21 mouse cellular contexts compared by ENCODE assay signal in the genomic region with DNA sequence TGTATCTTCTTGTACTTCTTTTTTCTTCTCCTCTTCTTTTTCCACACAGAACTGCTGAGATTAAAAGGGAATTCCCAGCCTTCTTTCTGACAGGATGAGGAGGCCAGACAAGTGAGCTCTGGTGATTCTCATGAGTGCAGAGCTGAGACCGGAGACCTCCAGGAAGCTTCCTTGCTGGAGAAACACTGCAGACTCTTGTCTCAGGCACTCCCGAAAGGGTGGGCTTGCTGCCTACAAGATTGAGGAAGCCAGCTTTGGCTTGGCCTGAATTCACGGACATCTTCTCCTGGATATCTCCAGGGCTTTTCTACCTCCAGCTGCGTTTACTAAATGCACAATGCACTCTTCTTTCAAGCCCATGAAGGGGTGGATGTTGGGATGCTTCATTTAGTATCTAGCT.
DNase-seq lines count a peak whose midpoint lies in the region; ATAC-seq and TF ChIP-seq lines count a peak whose summit lies in the region.
"Had no signal": no experiment of that assay in that cellular context is flagged by ENCODE, and none has a peak within 500 bp of the region (broad histone marks: within the 10 kb centered on the region; RNA-seq: fewer than 3 reads in every experiment).

No protein-coding gene starts in this region.

- no peak; the same call in 1 of the 2 replicates for ATAC-seq in embryonic facial prominence, embryonic 14.5 days (ENCODE audit: low read depth)
- ATAC-seq in heart, embryonic 16.5 days (replicated peaks; ENCODE audit: extremely low read depth, insufficient read depth, low FRiP score): 0 out of 2 replicates have a peak, but pooled peaks have one; percentile 52
- no peak for ATAC-seq in intestine, embryonic 15.5 days
- no peak for ATAC-seq in megakaryocyte progenitor cell, adult 5-6 weeks (replicated peaks; ENCODE audit: poor library complexity)
- ATAC-seq: forebrain, embryonic 13.5 days had no signal

- 57% methylated on average over 4 of the region's 4 CpGs for WGBS in embryonic facial prominence, embryonic 14.5 days
- WGBS in embryonic facial prominence, embryonic 10.5 days: 58% methylated on average over 4 of the region's 4 CpGs
- 54% methylated on average over 4 of the region's 4 CpGs for WGBS in heart, embryonic 16.5 days
- whole genome bisulfite sequencing in intestine, embryonic 15.5 days: 44% methylated on average over 4 of the region's 4 CpGs

- TF ChIP-seq CTCF in layer of hippocampus, adult 2 months (conservative IDR thresholded peaks at IDR 0.05): no peak

- H3K4me1 ChIP-seq in embryonic facial prominence, embryonic 14.5 days (ENCODE audit: control insufficient read depth, insufficient read depth, low read length): peaks cover 8% of the 10 kb centered on the region; the same call in 1 of the 2 replicates
- peaks cover 15% of the 10 kb centered on the region for H3K4me1 ChIP-seq in embryonic facial prominence, embryonic 10.5 days
- H3K4me1 ChIP-seq in heart, embryonic 16.5 days (ENCODE audit: control insufficient read depth, insufficient read depth, low read length): peaks cover 14% of the 10 kb centered on the region; the same call in 1 of the 2 replicates
- peaks cover 3% of the 10 kb centered on the region; the same call in 1 of the 2 replicates for H3K4me1 ChIP-seq in intestine, embryonic 15.5 days (replicated peaks)
- H3K4me1 ChIP-seq: liver, embryonic 15.5 days had no signal

- no peak overlapping the region for H3K4me2 ChIP-seq in embryonic facial prominence, embryonic 14.5 days (ENCODE audit: low read depth, low read length)
- H3K4me2 ChIP-seq in heart, embryonic 16.5 days (ENCODE audit: low read depth, low read length): no peak overlapping the region
- 0 out of 2 replicates have a peak overlapping the region, but pooled peaks have one; percentile 9 for H3K4me2 ChIP-seq in intestine, embryonic 15.5 days (replicated peaks)
- H3K4me2 ChIP-seq: forebrain, embryonic 13.5 days; hindbrain, embryonic 15.5 days; liver, embryonic 15.5 days; midbrain, embryonic 13.5 days; neural tube, embryonic 13.5 days had no signal

- peak; percentile 67 for DNase-seq in embryonic facial prominence, embryonic 14.5 days (ENCODE audit: low spot score)
- no peak for DNase-seq in embryonic facial prominence, embryonic 10.5 days (ENCODE audit: low spot score)
- DNase-seq in heart, postnatal 4 days: no peak
- no peak for DNase-seq in layer of hippocampus, adult 2 months (ENCODE audit: low spot score in 2 of 2)
- no peak for DNase-seq in layer of hippocampus, adult 9-10 months (ENCODE audit: low spot score)
- DNase-seq: adrenal gland, adult 8-10 months; cerebellum, adult 9-10 months; gastrocnemius, postnatal 10 days; heart, adult 2 months; kidney, adult 8-10 months; layer of hippocampus, postnatal 36 days; thymus, adult 18-20 months had no signal

- H3K9ac ChIP-seq in embryonic facial prominence, embryonic 14.5 days (ENCODE audit: low read depth, low read length): no peak overlapping the region
- H3K9ac ChIP-seq in heart, embryonic 16.5 days (ENCODE audit: low read length): no peak overlapping the region
- H3K9ac ChIP-seq in intestine, embryonic 15.5 days: no peak overlapping the region
- H3K9ac ChIP-seq: forebrain, embryonic 13.5 days; hindbrain, embryonic 15.5 days; liver, embryonic 15.5 days; midbrain, embryonic 13.5 days; neural tube, embryonic 13.5 days had no signal

- no peak overlapping the region for H3K4me3 ChIP-seq in embryonic facial prominence, embryonic 14.5 days (ENCODE audit: low read depth, low read length)
- H3K4me3 ChIP-seq in embryonic facial prominence, embryonic 10.5 days: no peak overlapping the region
- no peak overlapping the region for H3K4me3 ChIP-seq in heart, embryonic 16.5 days (ENCODE audit: low read length)
- no peak overlapping the region for H3K4me3 ChIP-seq in layer of hippocampus, adult 2 months
- H3K4me3 ChIP-seq in intestine, embryonic 15.5 days (replicated peaks): no peak overlapping the region
- H3K4me3 ChIP-seq: erythroblast, embryonic 14.5 days; forebrain, embryonic 13.5 days; heart, adult 2 months; hindbrain, embryonic 15.5 days; liver, embryonic 15.5 days; midbrain, embryonic 13.5 days; neural tube, embryonic 13.5 days had no signal

- no peaks in the 10 kb centered on the region for H3K27me3 ChIP-seq in embryonic facial prominence, embryonic 14.5 days (replicated peaks; ENCODE audit: control insufficient read depth, insufficient read depth, low read length)
- no peaks in the 10 kb centered on the region for H3K27me3 ChIP-seq in embryonic facial prominence, embryonic 10.5 days (replicated peaks; ENCODE audit: low read depth, poor library complexity, severe bottlenecking)
- no peaks in the 10 kb centered on the region for H3K27me3 ChIP-seq in heart, embryonic 16.5 days (ENCODE audit: control insufficient read depth, insufficient read depth, low read length)
- H3K27me3 ChIP-seq in intestine, embryonic 15.5 days (replicated peaks): no peaks in the 10 kb centered on the region
- H3K27me3 ChIP-seq: forebrain, embryonic 13.5 days; hindbrain, embryonic 15.5 days; liver, embryonic 15.5 days; midbrain, embryonic 13.5 days; neural tube, embryonic 13.5 days had no signal

- no peaks in the 10 kb centered on the region for H3K36me3 ChIP-seq in embryonic facial prominence, embryonic 14.5 days (ENCODE audit: control insufficient read depth, insufficient read depth, low read length)
- no peaks in the 10 kb centered on the region for H3K36me3 ChIP-seq in embryonic facial prominence, embryonic 10.5 days (replicated peaks)
- no peaks in the 10 kb centered on the region for H3K36me3 ChIP-seq in heart, embryonic 16.5 days (ENCODE audit: control insufficient read depth, insufficient read depth)
- H3K36me3 ChIP-seq in intestine, embryonic 15.5 days: no peaks in the 10 kb centered on the region
- H3K36me3 ChIP-seq: hindbrain, embryonic 15.5 days; liver, embryonic 15.5 days; midbrain, embryonic 13.5 days; neural tube, embryonic 13.5 days had no signal

- no peaks in the 10 kb centered on the region for H3K9me3 ChIP-seq in embryonic facial prominence, embryonic 14.5 days (ENCODE audit: control insufficient read depth, low read length)
- no peaks in the 10 kb centered on the region for H3K9me3 ChIP-seq in embryonic facial prominence, embryonic 10.5 days
- no peaks in the 10 kb centered on the region for H3K9me3 ChIP-seq in heart, embryonic 16.5 days (replicated peaks; ENCODE audit: control insufficient read depth, low read length)
- H3K9me3 ChIP-seq in intestine, embryonic 15.5 days: no peaks in the 10 kb centered on the region
- H3K9me3 ChIP-seq: forebrain, embryonic 13.5 days; hindbrain, embryonic 15.5 days; liver, embryonic 15.5 days; midbrain, embryonic 13.5 days; neural tube, embryonic 13.5 days had no signal

- 0 out of 2 replicates have a peak overlapping the region, but pooled peaks have one; percentile 29 for H3K27ac ChIP-seq in embryonic facial prominence, embryonic 14.5 days (replicated peaks; ENCODE audit: low read depth, low read length)
- H3K27ac ChIP-seq in embryonic facial prominence, embryonic 10.5 days (replicated peaks): no peak overlapping the region
- H3K27ac ChIP-seq in heart, embryonic 16.5 days (ENCODE audit: low read length): peak overlapping the region; percentile 44
- peak overlapping the region; percentile 37 for H3K27ac ChIP-seq in layer of hippocampus, adult 2 months
- no peak overlapping the region for H3K27ac ChIP-seq in intestine, embryonic 15.5 days
- H3K27ac ChIP-seq: forebrain, embryonic 13.5 days; heart, adult 2 months; hindbrain, embryonic 15.5 days; liver, embryonic 15.5 days; midbrain, embryonic 13.5 days; neural tube, embryonic 13.5 days had no signal

Comparison
In these comparisons a context has a peak if more than half of its experiments do, and no peak if none do; other contexts are left out.
1. H3K27ac ChIP-seq: peak in embryonic facial prominence, embryonic 14.5 days (single experiment), heart, embryonic 16.5 days (single experiment) and layer of hippocampus, adult 2 months (single experiment); none in embryonic facial prominence, embryonic 10.5 days (single experiment) and intestine, embryonic 15.5 days (single experiment).